Mouse (Mus musculus) erythroblast, embryonic 14.5 days (primary cell): Measurements from ENCODE around the gene Olfr1419.

Source experiments
- GATA1 ChIP-seq: IDR thresholded peaks from 2 replicates; pipeline ENCODE4 v1.6.1; 2012; ENCODE audit warnings: low read length, inconsistent platforms, mixed read lengths
- TAL1 ChIP-seq: IDR thresholded peaks from 3 replicates; pipeline ENCODE4 v1.6.1; 2012; ENCODE audit warnings: low read length, inconsistent platforms, mixed read lengths

GRCm38 (mm10) chr19:11852652-11853051 lies 22.3 kb downstream of the Olfr1419 start:
- TF ChIP-seq GATA1: no peak
- TF ChIP-seq TAL1: no peak
